Mouse (Mus musculus) heart, embryonic 16.5 days (tissue): ENCODE results near the gene Lrfn3. TPM values are rescaled to one million over a fixed set of nuclear protein-coding genes. Genes with fewer than 3 reads are reported as not detected.

Experiments
- ATAC-seq: fragments of 200-750 bp; cut with Nextera tagmentation; replicated peaks from 2 replicates; pipeline ENCODE4 v1.8.0; 2017; ENCODE audit warnings: moderate number of reproducible peaks; ENCODE audit not compliant: insufficient read depth, low FRiP score; ENCODE audit errors: extremely low read depth
- H3K27ac ChIP-seq: fragments of 300-500 bp; sonication (generic); 2 replicates; pipeline ENCODE4 v1.5.1; 2014; ENCODE audit warnings: mild to moderate bottlenecking, low read length, control low read depth, moderate library complexity
- H3K27me3 ChIP-seq: fragments of 300-500 bp; sonication (generic); 2 replicates; pipeline ENCODE4 v1.6.1; 2014; ENCODE audit warnings: low read length, mixed read lengths; ENCODE audit not compliant: control insufficient read depth, insufficient read depth
- H3K36me3 ChIP-seq: fragments of 300-500 bp; sonication (generic); 2 replicates; pipeline ENCODE4 v1.6.1; 2014; ENCODE audit not compliant: control insufficient read depth, insufficient read depth
- H3K4me1 ChIP-seq: fragments of 300-500 bp; sonication (generic); 2 replicates; pipeline ENCODE4 v1.6.1; 2014; ENCODE audit warnings: low read length, mixed read lengths; ENCODE audit not compliant: control insufficient read depth, insufficient read depth
- H3K4me2 ChIP-seq: fragments of 300-500 bp; sonication (generic); 2 replicates; pipeline ENCODE4 v1.6.1; 2014; ENCODE audit warnings: low read depth, mild to moderate bottlenecking, control low read depth, low read length
- H3K4me3 ChIP-seq: fragments of 300-500 bp; sonication (generic); 2 replicates; pipeline ENCODE4 v1.5.1; 2014; ENCODE audit warnings: mild to moderate bottlenecking, control low read depth, low read length
- H3K9ac ChIP-seq: fragments of 300-500 bp; sonication (generic); 2 replicates; pipeline ENCODE4 v1.6.1; 2014; ENCODE audit warnings: low read length, control low read depth
- H3K9me3 ChIP-seq: fragments of 300-500 bp; sonication (generic); replicated peaks from 2 replicates; pipeline ENCODE4 v1.6.1; 2016; ENCODE audit warnings: low read length; ENCODE audit not compliant: control insufficient read depth
- WGBS: fragments of 180-500 bp; shearing (Covaris S2); extraction: QIAGEN DNeasy Blood & Tissue Kit; methylation state at CpG from one replicate; pipeline ENCODE4 v1.1.7; 2014; 5-methylcytosine and 5-hydroxymethylcytosine counted together
- polyA plus RNA-seq: library from polyadenylated mRNA; unstranded; fragments of >200 nt; fragmentation: Nextera tagmentation; extraction: Ambion mirVana; gene quantifications from 2 replicates; pipeline ENCODE4 v1.2.1, GENCODE M21; 2015

The Lrfn3 gene
- polyA plus RNA-seq, 1 experiment from 2014 or later: 1.2 TPM

DNA sequence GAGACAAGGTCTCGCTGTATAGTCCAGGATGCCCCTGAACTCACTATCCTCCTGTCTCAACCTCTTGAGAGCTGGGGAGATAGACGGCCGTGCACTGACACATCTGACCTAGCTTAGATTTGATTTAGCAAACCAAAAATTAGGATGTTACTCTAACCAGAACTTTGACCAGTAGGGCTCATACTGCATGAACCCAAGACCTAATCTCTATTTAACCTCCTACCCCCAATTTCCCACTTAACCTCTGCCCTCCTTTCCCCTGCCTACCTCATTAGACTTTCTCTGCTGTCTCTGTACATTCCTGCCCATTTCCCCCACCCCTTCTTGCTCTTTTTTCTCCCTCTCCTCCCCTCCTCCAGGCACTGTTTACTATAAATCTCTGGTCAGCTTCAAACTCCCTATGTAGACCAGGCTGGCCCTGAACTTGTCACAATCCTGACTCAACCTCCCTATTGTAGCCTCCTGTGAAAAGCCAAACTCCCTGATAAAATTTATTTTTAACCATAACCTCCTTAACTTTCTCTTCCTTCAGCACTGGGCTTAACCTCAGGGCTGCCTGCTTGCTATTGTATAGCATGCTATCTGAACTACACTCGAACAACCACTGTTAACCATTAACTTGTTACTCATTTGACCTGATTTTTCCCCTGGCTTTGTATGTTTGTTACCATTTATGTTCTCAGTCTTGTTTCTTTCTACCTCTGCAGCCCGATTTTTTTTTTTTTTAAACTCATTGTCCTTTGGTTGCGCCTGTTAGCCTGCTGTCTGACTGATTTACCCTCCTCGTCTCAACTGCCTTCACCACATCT, 4.0 kb downstream of the Lrfn3 start:
- no peak overlapping the region for H3K4me3 ChIP-seq
- H3K36me3 ChIP-seq: no peaks in the 10 kb centered on the region; the same call in 1 of the 2 replicates
- 71% methylated on average over 7 of the region's 7 CpGs for WGBS
- H3K27me3 ChIP-seq: peaks cover 4% of the 10 kb centered on the region
- no peak overlapping the region for H3K27ac ChIP-seq
- H3K9me3 ChIP-seq: no peaks in the 10 kb centered on the region
- ATAC-seq: no peak
- no peak overlapping the region for H3K4me2 ChIP-seq
- H3K4me1 ChIP-seq: peaks cover 7% of the 10 kb centered on the region; the same call in 1 of the 2 replicates
- no peak overlapping the region for H3K9ac ChIP-seq

- no peak for ATAC-seq
- no peaks in the 10 kb centered on the region for H3K4me1 ChIP-seq
- 67% methylated on average over 4 of the region's 4 CpGs for WGBS
- H3K9me3 ChIP-seq: no peaks in the 10 kb centered on the region
- no peak overlapping the region for H3K4me3 ChIP-seq
- H3K4me2 ChIP-seq: no peak overlapping the region
- no peak overlapping the region for H3K27ac ChIP-seq
- no peak overlapping the region for H3K9ac ChIP-seq
- H3K36me3 ChIP-seq: no peaks in the 10 kb centered on the region
- peaks cover 15% of the 10 kb centered on the region for H3K27me3 ChIP-seq
Measured at GRCm38 (mm10) chr7:30354059-30354458, 8.5 kb downstream of the Lrfn3 start.

- Histone ChIP-seq H3K9ac (no peak overlapping the region), H3K4me3 (no peak overlapping the region), H3K27ac (no peak overlapping the region), H3K4me1 (no peaks in the 10 kb centered on the region), H3K27me3 (peaks cover 21% of the 10 kb centered on the region), H3K4me2 (no peak overlapping the region), H3K9me3 (no peaks in the 10 kb centered on the region), H3K36me3 (no peaks in the 10 kb centered on the region)
- WGBS: 11% methylated on average over 6 of the region's 6 CpGs
- no peak for ATAC-seq
Measured at GRCm38 (mm10) chr7:30353279-30353822, 9.2 kb downstream of the Lrfn3 start.

- Histone ChIP-seq H3K4me3 (no peak overlapping the region), H3K36me3 (no peaks in the 10 kb centered on the region), H3K4me2 (no peak overlapping the region), H3K27me3 (peaks cover 44% of the 10 kb centered on the region), H3K4me1 (no peaks in the 10 kb centered on the region), H3K27ac (no peak overlapping the region), H3K9me3 (no peaks in the 10 kb centered on the region), H3K9ac (no peak overlapping the region)
- 2% methylated on average over 30 of the region's 30 CpGs for WGBS
- no peak; the same call in 1 of the 2 replicates for ATAC-seq
Measured at GRCm38 (mm10) chr7:30347828-30348227, 14.7 kb downstream of the Lrfn3 start.

DNA sequence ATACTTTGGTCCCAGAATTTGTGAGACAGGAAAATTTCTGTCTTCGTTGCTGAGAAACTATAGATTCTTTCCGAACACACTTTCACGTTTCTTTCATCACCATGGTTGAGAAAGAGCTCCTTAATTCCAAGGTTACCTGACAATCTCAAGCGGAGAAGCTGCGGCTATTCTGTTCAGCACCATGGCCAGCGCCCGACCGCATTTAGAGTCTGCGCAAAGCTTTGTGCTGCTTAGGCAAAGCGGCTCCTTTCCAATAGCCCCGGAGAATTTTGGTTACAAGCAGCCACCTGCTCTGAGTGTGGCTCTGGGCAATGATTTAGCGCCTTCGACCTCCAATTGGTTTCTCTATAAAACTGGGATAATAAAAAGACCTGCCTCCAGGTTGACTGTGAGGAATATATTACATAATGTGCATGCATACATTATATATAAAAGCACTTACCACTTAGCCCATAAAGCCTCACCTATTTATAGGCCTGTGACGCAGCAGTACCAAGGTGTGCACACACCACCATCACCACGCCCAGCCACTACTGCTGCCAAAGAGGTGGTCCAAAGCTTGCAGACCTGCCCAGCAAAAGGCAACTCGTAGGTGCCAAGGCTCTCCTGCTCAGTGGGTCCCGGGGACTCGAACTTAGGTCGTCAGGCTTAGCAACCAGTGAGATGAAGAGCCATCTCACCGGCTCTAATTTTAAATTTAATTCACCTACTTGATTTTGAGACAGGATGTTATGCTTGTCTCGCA, 15.8 kb downstream of the Lrfn3 start:
- H3K27me3 ChIP-seq: peaks cover 40% of the 10 kb centered on the region
- no peak overlapping the region for H3K9ac ChIP-seq
- no peak overlapping the region for H3K4me2 ChIP-seq
- H3K36me3 ChIP-seq: no peaks in the 10 kb centered on the region
- no peaks in the 10 kb centered on the region for H3K9me3 ChIP-seq
- 21% methylated on average over 21 of the region's 21 CpGs for WGBS
- no peaks in the 10 kb centered on the region for H3K4me1 ChIP-seq
- H3K4me3 ChIP-seq: no peak overlapping the region
- no peak for ATAC-seq
- H3K27ac ChIP-seq: no peak overlapping the region

DNA sequence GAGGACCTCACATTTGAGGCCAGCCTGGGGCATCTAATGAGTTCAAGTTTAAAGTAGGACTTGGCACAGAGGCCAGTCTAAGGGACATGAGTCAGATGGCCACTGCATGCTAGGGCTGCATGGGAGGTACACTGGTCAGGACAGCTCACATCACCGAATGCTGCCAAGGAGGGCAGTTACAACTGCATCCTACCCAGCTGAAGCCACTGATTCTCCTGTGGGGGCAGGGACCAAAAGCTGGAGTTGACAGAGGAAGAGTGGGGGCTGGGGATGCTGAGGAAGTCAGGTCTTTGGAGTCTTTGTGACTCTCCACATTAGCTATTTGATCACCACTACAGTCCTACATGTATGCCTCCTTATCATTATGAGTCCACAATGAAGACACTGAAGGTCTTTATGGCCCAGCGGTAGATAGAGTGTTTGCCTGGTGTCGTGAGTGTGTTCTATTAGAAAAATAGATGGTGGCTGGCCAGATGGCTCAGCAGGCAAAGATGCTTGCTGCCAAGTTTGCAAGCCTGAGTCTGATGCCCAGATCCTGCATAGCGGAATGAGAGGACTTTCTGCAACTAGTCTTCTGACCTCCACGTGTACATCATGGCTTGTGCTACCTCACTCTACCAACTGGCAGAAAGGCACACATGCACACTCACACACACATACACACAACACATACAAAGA, 23.0 kb downstream of the Lrfn3 start:
- 71% methylated on average over 5 of the region's 5 CpGs for WGBS
- Histone ChIP-seq H3K27ac (no peak overlapping the region), H3K36me3 (no peaks in the 10 kb centered on the region), H3K9ac (no peak overlapping the region), H3K4me1 (peaks cover 3% of the 10 kb centered on the region; the same call in 1 of the 2 replicates), H3K4me2 (no peak overlapping the region), H3K27me3 (peaks cover 18% of the 10 kb centered on the region), H3K4me3 (no peak overlapping the region), H3K9me3 (no peaks in the 10 kb centered on the region)
- no peak for ATAC-seq

GRCm38 (mm10) chr7:30336384-30336783, 26.2 kb downstream of the Lrfn3 start:
- no peak overlapping the region for H3K4me2 ChIP-seq
- H3K9ac ChIP-seq: no peak overlapping the region
- H3K4me3 ChIP-seq: no peak overlapping the region
- no peaks in the 10 kb centered on the region for H3K36me3 ChIP-seq
- H3K4me1 ChIP-seq: peaks cover 29% of the 10 kb centered on the region
- H3K27ac ChIP-seq: no peak overlapping the region
- no peak for ATAC-seq
- peaks cover 12% of the 10 kb centered on the region for H3K27me3 ChIP-seq
- 4% methylated on average over 9 of the region's 9 CpGs for WGBS
- no peaks in the 10 kb centered on the region for H3K9me3 ChIP-seq

DNA sequence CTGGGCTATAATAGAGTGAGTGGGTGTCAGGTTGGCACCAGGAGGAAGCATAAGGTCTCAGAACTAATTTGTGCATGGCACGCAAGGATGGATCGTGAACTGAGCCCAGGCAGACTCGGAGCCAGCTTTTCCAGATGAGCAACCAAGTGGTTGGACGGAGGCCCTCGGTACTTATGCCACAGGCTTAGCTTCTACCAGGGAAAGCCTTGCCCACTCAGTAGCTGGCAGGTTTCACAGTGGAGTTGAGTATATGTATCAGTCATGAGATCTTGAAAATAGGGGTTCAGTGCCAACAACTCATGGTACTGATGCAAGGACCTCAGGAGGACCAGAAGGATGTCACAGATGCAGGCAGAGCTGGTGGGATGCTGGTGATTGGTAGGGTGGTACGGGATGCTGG, 26.9 kb downstream of the Lrfn3 start:
- 73% methylated on average over 6 of the region's 6 CpGs for whole genome bisulfite sequencing
- Histone ChIP-seq H3K27me3 (peaks cover 12% of the 10 kb centered on the region), H3K27ac (no peak overlapping the region), H3K9me3 (no peaks in the 10 kb centered on the region), H3K4me1 (peaks cover 30% of the 10 kb centered on the region), H3K4me3 (no peak overlapping the region), H3K36me3 (no peaks in the 10 kb centered on the region), H3K9ac (no peak overlapping the region), H3K4me2 (no peak overlapping the region)
- no peak for ATAC-seq
